Mouse (Mus musculus) liver, embryonic 16.5 days (tissue): Measurements from ENCODE around the gene Apbb1ip. TPM values are rescaled to one million over a fixed set of nuclear protein-coding genes. Genes with fewer than 3 reads are reported as not detected.

Experiments used
- ATAC-seq: fragments of 200-750 bp; cut with Nextera tagmentation; 2 replicates; pipeline ENCODE4 v1.8.0; 2017; ENCODE audit warnings: low read depth, mild to moderate bottlenecking, moderate number of reproducible peaks, moderate library complexity
- H3K27ac ChIP-seq: fragments of 300-500 bp; sonication (generic); 2 replicates; pipeline ENCODE4 v1.5.1; 2014; ENCODE audit warnings: mild to moderate bottlenecking, low read length
- H3K27me3 ChIP-seq: fragments of 300-500 bp; sonication (generic); 2 replicates; pipeline ENCODE4 v1.6.1; 2014; ENCODE audit warnings: low read depth, low read length, mixed read lengths; ENCODE audit not compliant: control insufficient read depth, insufficient read depth
- H3K36me3 ChIP-seq: fragments of 300-500 bp; sonication (generic); 2 replicates; pipeline ENCODE4 v1.6.1; 2014; ENCODE audit warnings: mild to moderate bottlenecking; ENCODE audit not compliant: control insufficient read depth, insufficient read depth
- H3K4me1 ChIP-seq: fragments of 300-500 bp; sonication (generic); 2 replicates; pipeline ENCODE4 v1.6.1; 2014; ENCODE audit warnings: low read depth, low read length, mixed read lengths; ENCODE audit not compliant: control insufficient read depth
- H3K4me2 ChIP-seq: fragments of 300-500 bp; sonication (generic); 2 replicates; pipeline ENCODE4 v1.6.1; 2014; ENCODE audit warnings: low read depth, low read length, mixed read lengths
- H3K4me3 ChIP-seq: fragments of 300-500 bp; sonication (generic); 2 replicates; pipeline ENCODE4 v1.5.1; 2014; ENCODE audit warnings: low read depth, mild to moderate bottlenecking, low read length
- H3K9ac ChIP-seq: fragments of 300-500 bp; sonication (generic); 2 replicates; pipeline ENCODE4 v1.6.1; 2014; ENCODE audit warnings: low read depth, low read length
- H3K9me3 ChIP-seq: fragments of 300-500 bp; sonication (generic); replicated peaks from 2 replicates; pipeline ENCODE4 v1.6.1; 2016; ENCODE audit warnings: low read length; ENCODE audit not compliant: control insufficient read depth
- WGBS: fragments of 180-500 bp; shearing (Covaris S2); extraction: QIAGEN DNeasy Blood & Tissue Kit; methylation state at CpG from one replicate; pipeline ENCODE4 v1.1.7; 2014; ENCODE audit not compliant: insufficient replicate concordance; 5-methylcytosine and 5-hydroxymethylcytosine counted together
- polyA plus RNA-seq: library from polyadenylated mRNA; unstranded; fragments of >200 nt; fragmentation: Nextera tagmentation; extraction: Ambion mirVana; gene quantifications from 2 replicates; pipeline ENCODE4 v1.2.1, GENCODE M21; 2015

Gene Apbb1ip
- polyA plus RNA-seq, 1 experiment from 2014 or later: 9.4 TPM

DNA sequence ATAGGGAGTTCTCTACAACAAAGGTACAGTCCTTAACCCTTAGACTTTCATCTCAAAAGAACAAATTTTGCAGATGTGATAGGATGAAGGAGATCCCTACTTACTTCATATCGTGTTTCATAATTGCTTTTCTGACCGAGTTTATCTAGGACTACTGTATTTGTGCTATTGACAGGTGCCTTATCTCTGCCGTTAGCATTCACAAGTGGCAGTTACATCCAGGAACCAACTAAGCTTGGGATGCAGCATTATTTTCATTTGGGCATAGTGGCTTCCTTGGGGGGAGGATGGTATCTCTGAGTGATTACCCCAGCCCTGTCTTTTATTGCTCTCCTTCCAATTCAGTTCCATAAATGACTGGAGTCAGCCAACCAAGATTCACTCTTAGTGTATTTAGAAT is 8.2 kb downstream of the Apbb1ip start:
- Histone ChIP-seq H3K4me3 (no peak overlapping the region), H3K4me2 (peak overlapping the region; percentile 36), H3K27ac (peak overlapping the region; percentile 81), H3K36me3 (no peaks in the 10 kb centered on the region), H3K27me3 (no peaks in the 10 kb centered on the region), H3K9me3 (no peaks in the 10 kb centered on the region), H3K4me1 (peaks cover 23% of the 10 kb centered on the region), H3K9ac (0 out of 2 replicates have a peak overlapping the region, but pooled peaks have one; percentile 9)
- 18% methylated on average over 3 of the region's 3 CpGs for WGBS
- peak; percentile 74 for ATAC-seq

DNA sequence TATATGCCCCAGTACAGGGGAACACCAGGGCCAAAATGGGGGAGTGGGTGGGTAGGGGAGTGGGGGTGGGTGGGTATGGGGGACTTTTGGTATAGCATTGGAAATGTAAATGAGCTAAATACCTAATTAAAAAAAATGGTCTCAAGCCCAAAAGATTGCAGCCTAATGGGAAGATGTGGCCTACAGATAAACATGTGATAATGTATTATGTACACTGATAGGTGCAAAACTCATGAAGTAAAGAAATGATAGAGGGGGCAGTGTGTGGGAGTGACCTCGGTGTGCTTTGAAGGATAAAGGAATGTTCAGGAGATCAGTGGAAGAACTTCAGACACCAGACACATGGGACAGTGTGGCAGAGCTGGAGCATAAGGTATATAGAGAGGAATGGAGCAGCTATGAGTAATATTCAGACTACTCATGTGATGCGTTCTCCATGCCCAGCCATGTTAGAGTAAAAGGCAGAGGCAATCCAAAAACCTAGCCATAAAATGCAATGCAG is 9.3 kb downstream of the Apbb1ip start:
- no peak overlapping the region for H3K9ac ChIP-seq
- H3K4me1 ChIP-seq: peaks cover 17% of the 10 kb centered on the region
- H3K27ac ChIP-seq: no peak overlapping the region
- no peaks in the 10 kb centered on the region for H3K36me3 ChIP-seq
- H3K4me3 ChIP-seq: no peak overlapping the region
- 55% methylated on average over 2 of the region's 2 CpGs for WGBS
- no peaks in the 10 kb centered on the region for H3K27me3 ChIP-seq
- ATAC-seq: peak; percentile 43
- no peaks in the 10 kb centered on the region for H3K9me3 ChIP-seq
- no peak overlapping the region for H3K4me2 ChIP-seq

- H3K4me1 ChIP-seq: peaks cover 17% of the 10 kb centered on the region
- ATAC-seq: no peak
- H3K27me3 ChIP-seq: no peaks in the 10 kb centered on the region
- no peak overlapping the region for H3K27ac ChIP-seq
- 78% methylated on average over 3 of the region's 3 CpGs for WGBS
- no peaks in the 10 kb centered on the region for H3K9me3 ChIP-seq
- no peak overlapping the region for H3K4me2 ChIP-seq
- H3K9ac ChIP-seq: no peak overlapping the region
- H3K4me3 ChIP-seq: no peak overlapping the region
- H3K36me3 ChIP-seq: no peaks in the 10 kb centered on the region
Observed at GRCm38 (mm10) chr2:22784186-22784585, 10.3 kb downstream of the Apbb1ip start.

DNA sequence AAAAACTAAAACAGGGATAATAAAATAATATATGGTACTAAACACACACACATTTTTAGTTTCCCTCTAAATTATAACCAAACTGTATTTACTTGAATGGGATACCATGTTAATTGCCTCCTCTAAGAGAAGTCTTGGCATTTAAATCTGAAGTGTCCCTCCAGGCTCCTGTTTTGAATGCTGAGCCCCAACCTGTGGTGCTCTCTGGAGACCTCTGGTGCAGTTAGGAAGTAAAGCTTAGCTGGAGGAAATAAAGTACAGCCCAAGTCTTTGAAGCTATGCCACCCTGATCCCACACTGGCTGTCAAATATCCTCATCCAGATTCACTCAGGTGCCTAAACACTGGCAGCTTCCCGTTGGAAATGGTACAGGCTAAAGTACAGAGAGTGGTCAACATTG is 10.9 kb downstream of the Apbb1ip start:
- H3K4me3 ChIP-seq: no peak overlapping the region
- ATAC-seq: no peak
- H3K27me3 ChIP-seq: no peaks in the 10 kb centered on the region
- no peak overlapping the region for H3K27ac ChIP-seq
- no peaks in the 10 kb centered on the region for H3K9me3 ChIP-seq
- WGBS: 55% methylated on average over 1 of the region's 1 CpGs
- no peaks in the 10 kb centered on the region for H3K36me3 ChIP-seq
- H3K4me1 ChIP-seq: peaks cover 17% of the 10 kb centered on the region
- no peak overlapping the region for H3K9ac ChIP-seq
- no peak overlapping the region for H3K4me2 ChIP-seq

DNA sequence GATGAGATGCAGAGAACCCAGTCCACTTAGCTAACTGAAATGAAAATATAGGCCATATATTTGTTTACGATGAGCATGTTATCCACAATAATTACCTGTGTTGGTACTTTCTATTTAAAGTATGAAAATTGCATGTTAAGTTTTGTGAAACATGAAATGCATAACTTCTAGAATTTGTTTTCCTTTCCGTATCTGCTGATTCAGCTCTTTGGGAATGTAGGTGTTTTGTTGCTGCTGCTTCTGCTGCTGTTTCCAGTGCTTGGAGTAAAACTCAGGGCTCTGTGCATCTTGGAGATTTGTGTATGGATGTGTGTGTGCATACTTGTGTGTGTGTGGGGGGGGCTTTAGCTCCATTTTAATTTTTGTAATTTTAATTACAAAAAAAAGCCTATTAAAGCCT is 14.8 kb downstream of the Apbb1ip start:
- ATAC-seq: no peak
- no peak overlapping the region for H3K4me2 ChIP-seq
- no peaks in the 10 kb centered on the region for H3K36me3 ChIP-seq
- H3K27ac ChIP-seq: no peak overlapping the region
- no peaks in the 10 kb centered on the region for H3K9me3 ChIP-seq
- 73% methylated on average over 2 of the region's 2 CpGs for WGBS
- no peaks in the 10 kb centered on the region for H3K27me3 ChIP-seq
- no peak overlapping the region for H3K9ac ChIP-seq
- peaks cover 4% of the 10 kb centered on the region; the same call in 1 of the 2 replicates for H3K4me1 ChIP-seq
- no peak overlapping the region for H3K4me3 ChIP-seq

- no peak for ATAC-seq
- no peak overlapping the region for H3K4me2 ChIP-seq
- H3K9ac ChIP-seq: no peak overlapping the region
- H3K4me1 ChIP-seq: no peaks in the 10 kb centered on the region; the same call in 1 of the 2 replicates
- 30% methylated on average over 1 of the region's 1 CpGs for WGBS
- H3K27ac ChIP-seq: no peak overlapping the region
- H3K9me3 ChIP-seq: no peaks in the 10 kb centered on the region
- H3K27me3 ChIP-seq: no peaks in the 10 kb centered on the region
- no peak overlapping the region for H3K4me3 ChIP-seq
- H3K36me3 ChIP-seq: no peaks in the 10 kb centered on the region
Observed at GRCm38 (mm10) chr2:22789576-22789975, 15.7 kb downstream of the Apbb1ip start.

- no peak for ATAC-seq
- H3K4me3 ChIP-seq: no peak overlapping the region
- H3K4me2 ChIP-seq: no peak overlapping the region
- peaks cover 4% of the 10 kb centered on the region for H3K36me3 ChIP-seq
- no peaks in the 10 kb centered on the region; the same call in 1 of the 2 replicates for H3K4me1 ChIP-seq
- no peaks in the 10 kb centered on the region for H3K27me3 ChIP-seq
- WGBS: 12% methylated on average over 1 of the region's 1 CpGs
- H3K27ac ChIP-seq: no peak overlapping the region
- H3K9ac ChIP-seq: no peak overlapping the region
- 0 out of 2 replicates have a peak, but pooled peaks cover 3% of the 10 kb centered on the region for H3K9me3 ChIP-seq
Observed at GRCm38 (mm10) chr2:22790435-22790834, 16.5 kb downstream of the Apbb1ip start.

DNA sequence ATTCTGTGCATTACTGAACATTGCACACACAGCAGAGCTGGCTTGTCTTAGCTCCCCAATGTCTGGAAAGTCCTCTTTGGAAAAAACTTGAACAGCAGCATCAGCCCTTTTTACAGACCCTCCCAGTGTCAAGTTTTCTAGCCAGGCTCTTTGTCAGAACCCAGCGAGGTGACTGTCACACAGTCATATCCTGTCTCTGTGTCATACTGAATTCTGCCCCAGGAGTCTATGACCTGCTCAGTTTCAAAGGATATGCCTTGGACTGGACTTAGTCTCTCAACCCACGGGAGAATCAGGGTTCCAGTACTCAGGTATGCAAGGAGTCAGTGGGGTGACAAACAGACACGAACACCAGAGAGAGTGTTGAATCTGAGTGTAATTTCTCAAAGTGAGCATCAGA is 21.2 kb downstream of the Apbb1ip start:
- Histone ChIP-seq H3K27me3 (no peaks in the 10 kb centered on the region), H3K27ac (no peak overlapping the region), H3K4me3 (no peak overlapping the region), H3K9me3 (0 out of 2 replicates have a peak, but pooled peaks cover 3% of the 10 kb centered on the region), H3K4me1 (no peaks in the 10 kb centered on the region), H3K4me2 (no peak overlapping the region), H3K36me3 (peaks cover 4% of the 10 kb centered on the region), H3K9ac (no peak overlapping the region)
- ATAC-seq: no peak
- WGBS: 65% methylated on average over 3 of the region's 3 CpGs

DNA sequence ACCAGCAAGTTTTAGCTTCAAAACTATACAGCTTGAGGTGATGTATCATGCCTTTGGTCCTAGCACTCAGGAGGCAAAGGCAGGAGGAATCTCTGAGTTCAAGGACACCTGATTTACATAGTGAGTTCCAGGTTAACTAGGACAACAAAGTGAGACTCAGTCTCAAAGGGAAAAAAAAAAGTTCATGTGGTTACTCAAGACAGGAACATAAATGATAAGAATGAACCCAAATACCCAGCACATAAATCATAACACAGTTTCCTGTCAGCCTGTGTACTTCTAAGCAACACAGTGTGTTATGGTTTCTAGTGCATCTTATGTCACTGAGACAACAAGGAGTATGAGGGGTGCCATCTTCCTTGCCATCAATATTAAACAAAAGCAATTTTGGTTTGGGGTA is 22.6 kb downstream of the Apbb1ip start:
- no peak overlapping the region for H3K4me2 ChIP-seq
- no peak overlapping the region for H3K27ac ChIP-seq
- H3K36me3 ChIP-seq: peaks cover 4% of the 10 kb centered on the region
- H3K9me3 ChIP-seq: 0 out of 2 replicates have a peak, but pooled peaks cover 3% of the 10 kb centered on the region
- no peak overlapping the region for H3K9ac ChIP-seq
- no peak overlapping the region for H3K4me3 ChIP-seq
- H3K4me1 ChIP-seq: no peaks in the 10 kb centered on the region
- ATAC-seq: no peak
- no peaks in the 10 kb centered on the region for H3K27me3 ChIP-seq
